Mouse (Mus musculus) forebrain, embryonic 12.5 days (tissue): ENCODE measurements around the gene Mn1. TPM values are rescaled to one million over a fixed set of nuclear protein-coding genes. Genes with fewer than 3 reads are reported as not detected.

Experiments used
- ATAC-seq: fragments of 200-750 bp; cut with Nextera tagmentation; 2 replicates; pipeline ENCODE4 v1.8.0; 2017; ENCODE audit warnings: moderate TSS enrichment; ENCODE audit not compliant: low FRiP score
- H3K27ac ChIP-seq: fragments of 300-500 bp; sonication (generic); 2 replicates; pipeline ENCODE4 v1.5.1; 2016; ENCODE audit warnings: mild to moderate bottlenecking
- H3K27me3 ChIP-seq: fragments of 300-500 bp; sonication (generic); 2 replicates; pipeline ENCODE4 v1.6.1; 2016; ENCODE audit warnings: mild to moderate bottlenecking
- H3K36me3 ChIP-seq: fragments of 300-500 bp; sonication (generic); replicated peaks from 2 replicates; pipeline ENCODE4 v1.6.1; 2016; ENCODE audit warnings: mild to moderate bottlenecking
- H3K4me1 ChIP-seq: fragments of 300-500 bp; sonication (generic); 2 replicates; pipeline ENCODE4 v1.6.1; 2016
- H3K4me2 ChIP-seq: fragments of 300-500 bp; sonication (generic); 2 replicates; pipeline ENCODE4 v1.6.1; 2016; ENCODE audit warnings: mild to moderate bottlenecking, moderate library complexity
- H3K4me3 ChIP-seq: fragments of 300-500 bp; sonication (generic); replicated peaks from 2 replicates; pipeline ENCODE4 v1.5.1; 2016; ENCODE audit warnings: mild to moderate bottlenecking
- H3K9ac ChIP-seq: fragments of 300-500 bp; sonication (generic); 2 replicates; pipeline ENCODE4 v1.6.1; 2016; ENCODE audit warnings: mild to moderate bottlenecking
- H3K9me3 ChIP-seq: fragments of 300-500 bp; sonication (generic); 2 replicates; pipeline ENCODE4 v1.6.1; 2016
- WGBS: fragments of 180-500 bp; shearing (Covaris S2); methylation state at CpG from one replicate; pipeline ENCODE4 v1.1.7; 2016; 5-methylcytosine and 5-hydroxymethylcytosine counted together
- polyA plus RNA-seq: library from polyadenylated mRNA; unstranded; fragments of >200 nt; fragmentation: Nextera tagmentation; extraction: Ambion mirVana; gene quantifications from 2 replicates; pipeline ENCODE4 v1.2.1, GENCODE M21; 2016

The Mn1 gene
- 55.8 and 62.6 TPM in 2 replicates for polyA plus RNA-seq

DNA sequence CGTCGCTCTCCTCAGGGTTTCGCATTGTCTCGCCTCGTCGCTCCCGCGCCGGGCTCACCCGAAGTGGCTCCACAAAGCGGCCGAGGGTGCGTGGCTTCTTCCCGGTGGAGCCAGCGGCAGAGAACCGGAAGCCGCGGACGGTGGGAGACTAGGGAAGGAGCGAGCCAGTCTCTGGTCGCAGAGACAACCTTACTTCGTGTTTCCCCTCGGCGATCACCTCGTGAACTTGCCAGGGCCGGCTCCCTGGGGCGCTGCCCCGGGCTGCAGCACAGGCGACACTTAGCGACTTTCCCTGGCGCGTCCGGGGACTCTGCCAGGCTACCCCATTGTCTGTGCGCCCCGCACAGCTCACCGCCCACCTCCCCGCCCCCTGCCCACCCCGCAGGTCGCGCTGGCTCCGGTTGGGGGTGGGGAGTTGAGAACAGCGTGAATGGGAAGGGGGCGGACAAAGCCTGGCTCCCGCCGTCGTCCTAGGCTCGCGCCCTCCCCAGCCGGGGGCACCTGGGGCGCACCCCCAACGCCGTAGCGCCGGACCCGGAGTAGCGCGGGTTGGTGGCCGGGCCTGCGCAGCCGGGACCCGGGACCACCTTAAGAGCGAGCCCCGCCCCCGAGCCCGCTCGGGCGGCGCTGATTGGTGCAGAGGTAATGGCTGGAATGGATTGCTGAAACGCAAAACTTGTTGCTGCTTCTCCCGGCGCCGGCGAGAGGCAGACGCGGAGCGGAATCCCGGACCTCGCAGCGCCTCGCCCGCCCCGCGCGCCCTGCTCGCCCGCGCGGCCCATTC lies at the start of gene Mn1:
Mn1 (plus strand) TSS at position 772 of the 784 bp plus-strand sequence.
- Histone ChIP-seq H3K9ac (peak within 1 kb of the TSS; percentile 100), H3K9me3 (no peaks in the 10 kb centered on the region), H3K4me2 (peak within 1 kb of the TSS; percentile 98), H3K27ac (peak within 1 kb of the TSS; percentile 98), H3K27me3 (peaks cover 9% of the 10 kb centered on the region; the same call in 1 of the 2 replicates), H3K4me1 (peaks cover 63% of the 10 kb centered on the region), H3K36me3 (peaks cover 36% of the 10 kb centered on the region), H3K4me3 (peak within 1 kb of the TSS; percentile 98)
- peak; percentile 95 for ATAC-seq
- WGBS = under 1% methylated on average over 86 of the region's 88 CpGs

DNA sequence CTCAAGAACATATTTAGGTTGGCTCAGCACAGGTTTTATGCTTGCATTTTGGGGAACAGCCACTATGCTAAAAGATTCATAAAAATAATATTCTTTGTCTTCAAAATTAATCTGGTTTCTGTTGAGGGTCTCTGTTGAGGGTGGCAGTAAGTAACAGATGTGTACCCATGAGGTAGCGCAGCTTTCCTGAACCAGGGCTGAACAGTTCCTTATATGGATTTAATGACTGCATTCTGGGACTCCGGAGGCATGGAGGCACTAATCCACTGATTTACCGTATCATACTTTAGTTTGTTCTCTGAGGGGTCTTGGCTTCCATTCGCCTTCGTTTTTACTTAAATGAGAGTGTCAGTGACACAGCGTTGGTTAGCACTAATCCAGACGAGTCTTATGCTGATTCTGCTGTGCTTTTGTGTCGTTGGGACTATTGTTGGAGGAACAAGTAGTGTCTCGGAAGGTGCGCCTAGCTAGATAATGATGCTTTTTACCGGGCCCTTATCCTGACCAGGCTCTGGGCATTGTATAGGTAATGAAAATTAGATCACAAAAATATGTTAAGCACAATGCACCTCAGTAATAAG lies 49.1 kb upstream of the Mn1 start:
- ATAC-seq = no peak
- H3K4me1 ChIP-seq = peaks cover 39% of the 10 kb centered on the region
- H3K27me3 ChIP-seq = no peaks in the 10 kb centered on the region
- no peak overlapping the region for H3K4me3 ChIP-seq
- whole genome bisulfite sequencing = 40% methylated on average over 11 of the region's 11 CpGs
- no peak overlapping the region for H3K4me2 ChIP-seq
- H3K27ac ChIP-seq = peak overlapping the region; percentile 90
- H3K9me3 ChIP-seq = no peaks in the 10 kb centered on the region
- H3K9ac ChIP-seq = peak overlapping the region; percentile 7; the same call in 1 of the 2 replicates
- peaks cover 48% of the 10 kb centered on the region for H3K36me3 ChIP-seq

DNA sequence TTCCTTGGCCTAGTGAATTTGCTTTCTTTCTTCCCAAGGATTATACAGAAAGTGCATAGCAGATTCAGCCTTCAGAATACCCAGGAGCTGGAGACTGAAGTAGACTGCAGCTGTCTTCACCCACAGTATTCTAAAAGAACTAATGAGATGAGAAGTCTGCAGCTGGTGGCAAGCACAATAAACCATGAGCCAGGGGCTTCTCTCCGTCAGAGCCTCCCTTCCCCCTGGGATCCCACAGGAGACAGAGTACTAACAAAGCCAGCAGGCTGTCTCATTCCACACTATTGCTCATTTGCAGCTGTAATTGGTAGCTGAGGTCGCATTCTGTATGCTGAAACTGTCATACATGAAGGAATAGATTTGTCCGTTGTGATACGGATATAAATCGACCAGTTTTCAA lies 48.6 kb upstream of the Mn1 start:
- WGBS = 39% methylated on average over 5 of the region's 5 CpGs
- H3K9ac ChIP-seq = 0 out of 2 replicates have a peak overlapping the region, but pooled peaks have one; percentile 7

DNA sequence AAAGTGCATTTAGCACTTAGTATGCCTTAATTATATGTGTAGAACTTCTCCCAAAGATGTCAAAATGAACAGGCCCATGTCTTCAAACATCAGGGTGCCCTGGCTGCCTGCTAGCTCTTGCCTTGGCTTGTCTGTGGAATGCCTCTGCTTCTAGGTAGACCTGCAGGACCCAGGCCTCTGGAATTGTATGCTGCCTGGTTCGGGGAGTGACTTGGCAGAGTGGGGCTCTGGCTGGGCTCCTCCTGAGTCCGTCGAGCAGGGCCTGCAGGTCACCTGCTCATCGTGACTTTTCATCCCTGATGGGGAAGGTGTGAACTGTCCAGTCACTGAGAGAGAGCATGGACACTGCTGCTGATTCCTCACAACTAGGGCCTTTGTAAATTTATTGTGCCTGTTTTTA lies 41.5 kb upstream of the Mn1 start:
- Histone ChIP-seq H3K4me3 (no peak overlapping the region), H3K9ac (no peak overlapping the region), H3K4me2 (no peak overlapping the region), H3K4me1 (no peaks in the 10 kb centered on the region), H3K27ac (no peak overlapping the region), H3K9me3 (no peaks in the 10 kb centered on the region), H3K36me3 (peaks cover 81% of the 10 kb centered on the region), H3K27me3 (no peaks in the 10 kb centered on the region)
- WGBS = 96% methylated on average over 4 of the region's 4 CpGs
- no peak for ATAC-seq

More for the DNA sequence above, 48.6 kb upstream of the Mn1 start:
- H3K4me2 ChIP-seq = no peak overlapping the region
- H3K9me3 ChIP-seq = no peaks in the 10 kb centered on the region
- no peaks in the 10 kb centered on the region for H3K27me3 ChIP-seq
- H3K36me3 ChIP-seq = peaks cover 50% of the 10 kb centered on the region
- peak; percentile 80 for ATAC-seq
- H3K4me1 ChIP-seq = peaks cover 39% of the 10 kb centered on the region
- peak overlapping the region; percentile 90 for H3K27ac ChIP-seq
- H3K4me3 ChIP-seq = no peak overlapping the region

DNA sequence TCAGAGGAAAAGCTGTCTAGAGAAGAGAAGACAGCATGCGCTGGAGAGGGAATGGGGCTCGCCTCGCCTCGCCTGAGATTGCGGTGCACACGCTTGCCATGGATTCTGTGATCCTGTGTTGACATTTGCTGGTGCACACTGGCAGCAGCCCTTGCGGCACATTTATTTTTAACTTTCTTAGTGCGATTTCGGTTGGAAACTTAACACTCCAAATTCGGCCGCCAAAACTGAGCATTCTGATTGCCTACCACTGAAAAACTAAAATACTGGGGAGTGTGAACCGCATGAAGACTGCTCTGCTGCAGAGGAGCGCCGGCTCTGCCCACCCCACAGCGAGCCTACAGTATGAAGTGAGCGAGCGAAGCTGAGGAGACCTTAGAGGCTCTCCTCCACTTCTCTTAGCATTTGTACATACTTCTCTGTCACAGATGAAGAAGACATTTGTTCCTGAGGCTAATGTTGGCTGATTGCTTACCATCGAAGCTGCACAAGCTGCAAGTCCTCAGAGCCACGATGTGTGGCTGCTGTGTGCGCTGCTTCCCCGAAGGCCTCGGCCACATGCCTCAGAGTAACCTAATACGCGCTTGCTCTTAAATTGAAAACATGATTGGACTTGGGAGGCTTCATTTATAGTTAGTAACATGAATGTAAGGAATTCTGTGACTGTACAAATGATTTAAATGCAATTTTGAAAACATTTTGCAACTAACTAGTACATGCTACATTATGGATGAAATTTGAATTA lies 40.7 kb upstream of the Mn1 start:
- no peak overlapping the region for H3K27ac ChIP-seq
- no peak for ATAC-seq

DNA sequence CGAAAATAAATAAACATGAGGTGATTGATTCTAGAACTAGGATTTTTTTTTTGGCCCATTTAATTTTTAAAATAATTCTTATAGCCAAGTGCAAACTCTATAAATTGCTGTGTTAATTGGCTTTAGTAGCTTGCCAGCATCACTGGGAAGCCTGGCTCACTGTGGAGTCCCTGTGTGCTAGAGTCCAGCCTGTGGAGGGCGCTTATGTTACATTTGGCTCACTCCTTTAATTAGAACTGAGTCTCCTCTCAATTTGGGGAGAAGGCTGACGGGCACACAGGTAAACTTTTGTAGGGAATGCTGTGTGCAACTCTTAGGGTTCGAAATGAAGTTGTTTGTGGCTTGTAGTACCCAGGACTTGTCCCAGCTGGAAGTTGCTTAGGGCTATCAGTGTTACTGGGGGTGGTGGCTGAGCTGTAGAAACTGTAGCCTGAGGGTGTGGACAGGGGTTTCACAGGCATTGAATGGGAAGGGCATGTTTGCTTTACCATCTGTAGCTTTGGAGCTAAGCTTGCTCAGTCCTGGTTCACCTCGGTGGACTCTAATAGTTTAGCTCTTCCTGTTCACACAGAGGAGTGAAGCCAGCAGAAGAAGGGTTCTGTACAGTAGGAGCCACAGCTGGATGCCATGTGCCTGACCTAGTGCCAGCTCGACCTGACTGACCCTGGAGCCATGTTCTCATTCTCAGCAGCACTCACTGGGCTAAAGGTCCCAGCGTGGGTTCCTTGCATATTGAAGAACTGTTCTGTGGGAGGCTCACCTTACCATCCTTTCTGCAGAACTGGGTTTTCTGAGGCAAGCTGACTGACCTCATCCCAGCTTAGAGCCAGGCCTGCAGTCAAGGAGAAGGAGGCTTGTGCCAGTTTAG lies 38.8 kb upstream of the Mn1 start:
- no peak overlapping the region for H3K27ac ChIP-seq
- H3K9me3 ChIP-seq = no peaks in the 10 kb centered on the region
- H3K9ac ChIP-seq = no peak overlapping the region
- H3K36me3 ChIP-seq = peaks cover 77% of the 10 kb centered on the region
- no peak for ATAC-seq
- H3K4me1 ChIP-seq = no peaks in the 10 kb centered on the region
- H3K27me3 ChIP-seq = no peaks in the 10 kb centered on the region
- 79% methylated on average over 7 of the region's 7 CpGs for WGBS
- no peak overlapping the region for H3K4me2 ChIP-seq
- no peak overlapping the region for H3K4me3 ChIP-seq

More for the DNA sequence above, 40.7 kb upstream of the Mn1 start:
- WGBS = 89% methylated on average over 24 of the region's 24 CpGs
- no peak overlapping the region for H3K4me3 ChIP-seq
- H3K4me1 ChIP-seq = no peaks in the 10 kb centered on the region
- peaks cover 81% of the 10 kb centered on the region for H3K36me3 ChIP-seq
- H3K27me3 ChIP-seq = no peaks in the 10 kb centered on the region
- H3K4me2 ChIP-seq = no peak overlapping the region
- H3K9me3 ChIP-seq = no peaks in the 10 kb centered on the region
- no peak overlapping the region for H3K9ac ChIP-seq

DNA sequence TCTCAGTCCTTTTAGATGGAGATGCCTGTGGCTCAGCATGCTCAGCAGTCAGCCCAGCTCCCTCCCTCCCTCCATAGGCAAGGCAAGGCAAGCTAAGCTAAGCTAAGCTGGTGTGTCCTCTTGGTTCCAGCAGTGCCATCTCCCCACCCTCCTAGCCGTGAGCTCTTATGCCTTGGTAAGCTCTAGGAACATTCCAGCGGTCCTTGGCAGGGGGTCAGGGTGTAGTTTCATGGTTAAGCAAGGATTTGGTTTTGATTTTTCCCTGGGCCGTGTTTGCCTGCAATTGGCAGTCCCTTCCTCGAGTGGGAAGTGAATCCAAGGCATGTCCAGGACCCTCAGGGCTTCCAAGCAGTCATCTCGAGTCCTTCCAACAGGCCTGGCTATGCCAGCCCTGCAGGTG lies 33.8 kb upstream of the Mn1 start:
- no peak overlapping the region for H3K27ac ChIP-seq
- H3K4me3 ChIP-seq = no peak overlapping the region
- WGBS = 83% methylated on average over 5 of the region's 5 CpGs
- peaks cover 84% of the 10 kb centered on the region for H3K36me3 ChIP-seq
- no peak overlapping the region for H3K9ac ChIP-seq
- H3K27me3 ChIP-seq = no peaks in the 10 kb centered on the region
- H3K4me1 ChIP-seq = no peaks in the 10 kb centered on the region
- no peak overlapping the region for H3K4me2 ChIP-seq
- H3K9me3 ChIP-seq = no peaks in the 10 kb centered on the region
- no peak for ATAC-seq

DNA sequence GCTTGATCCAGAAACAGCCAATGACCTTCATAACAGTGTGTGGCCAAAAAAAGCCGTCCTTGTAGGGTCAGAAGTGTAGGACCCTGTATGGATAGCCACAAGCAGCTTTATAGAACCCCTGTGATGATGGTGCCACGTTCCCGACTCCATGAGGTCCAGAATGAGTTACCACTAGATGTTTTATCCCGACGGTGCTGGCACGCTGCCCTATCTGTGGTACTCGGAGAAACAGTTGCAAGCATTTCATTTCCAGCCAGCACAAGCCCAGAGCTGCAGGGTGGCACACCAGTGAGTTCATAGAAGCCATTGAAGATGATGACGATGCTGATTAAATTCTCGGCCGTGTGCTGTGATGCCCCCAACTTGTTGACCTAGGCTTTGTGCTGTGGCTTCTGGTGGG lies 26.3 kb upstream of the Mn1 start:
- Histone ChIP-seq H3K27ac (no peak overlapping the region), H3K4me3 (no peak overlapping the region), H3K9ac (no peak overlapping the region), H3K36me3 (peaks cover 33% of the 10 kb centered on the region), H3K9me3 (no peaks in the 10 kb centered on the region), H3K27me3 (peaks cover 7% of the 10 kb centered on the region), H3K4me2 (no peak overlapping the region), H3K4me1 (peaks cover 36% of the 10 kb centered on the region)
- no peak for ATAC-seq
- WGBS = 83% methylated on average over 10 of the region's 10 CpGs

DNA sequence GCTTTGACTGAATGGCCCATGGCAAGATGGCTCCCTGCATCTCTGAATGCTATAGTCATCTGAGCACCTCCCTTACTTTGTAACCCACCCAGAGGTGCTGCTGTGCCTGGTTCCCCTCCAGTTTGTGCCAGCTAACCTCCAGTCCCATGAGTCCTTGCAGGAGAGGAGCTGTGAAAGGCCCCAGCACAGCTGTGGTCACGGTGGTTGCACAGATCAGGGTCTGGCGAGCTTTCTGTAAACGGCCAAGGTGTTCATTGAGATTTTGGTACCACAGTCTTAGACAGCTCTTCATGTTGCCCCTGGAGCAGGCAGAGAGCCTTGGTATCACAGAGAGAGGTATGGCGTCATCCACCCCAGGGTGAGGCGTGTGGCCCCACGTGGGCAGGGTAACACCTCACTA lies 25.7 kb upstream of the Mn1 start:
- H3K27ac ChIP-seq = no peak overlapping the region
- H3K9me3 ChIP-seq = no peaks in the 10 kb centered on the region
- peaks cover 42% of the 10 kb centered on the region for H3K4me1 ChIP-seq
- H3K9ac ChIP-seq = no peak overlapping the region
- H3K36me3 ChIP-seq = peaks cover 29% of the 10 kb centered on the region
- H3K4me2 ChIP-seq = no peak overlapping the region
- peaks cover 7% of the 10 kb centered on the region for H3K27me3 ChIP-seq
- WGBS = 93% methylated on average over 6 of the region's 6 CpGs
- H3K4me3 ChIP-seq = no peak overlapping the region
- no peak for ATAC-seq

DNA sequence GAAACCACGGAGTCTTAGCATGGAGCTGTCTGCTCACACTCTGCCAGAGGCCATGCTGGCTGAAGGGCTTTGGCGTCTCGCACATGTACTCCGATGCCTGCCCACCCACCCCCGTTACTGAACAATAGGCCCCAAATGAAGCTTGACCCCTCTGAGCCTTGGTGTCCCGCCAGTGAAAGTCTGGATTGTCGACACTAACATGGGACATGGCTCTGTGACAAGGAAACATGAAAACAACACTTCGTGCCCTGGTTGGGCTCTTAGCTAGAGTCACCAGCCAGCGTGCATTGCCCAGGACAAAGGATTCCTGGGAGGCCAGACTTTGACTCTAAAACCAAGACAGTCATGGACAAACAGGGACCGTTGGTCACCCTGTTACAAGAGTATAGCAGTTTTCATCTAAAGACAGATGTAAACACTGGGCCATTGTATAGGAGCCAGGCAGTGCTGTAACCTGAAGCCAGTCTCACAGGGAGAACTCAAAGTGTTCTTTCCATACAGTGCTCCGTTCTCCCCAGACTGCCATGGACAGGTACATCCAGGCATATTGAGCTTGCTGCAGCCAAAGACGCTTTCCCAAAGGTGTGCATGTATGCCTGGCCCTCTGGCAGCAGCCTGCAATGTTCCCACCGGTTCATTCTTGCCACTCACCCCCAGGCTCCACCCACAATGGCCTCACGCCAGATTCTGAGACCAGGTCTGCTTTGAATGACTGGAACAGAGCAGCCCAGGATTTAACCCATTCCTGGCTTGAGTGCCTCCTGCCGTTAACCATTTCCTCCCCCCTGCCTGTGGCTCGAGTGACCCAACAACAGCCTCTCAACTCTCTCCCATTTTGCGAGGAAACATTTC lies 23.6 kb upstream of the Mn1 start:
- Histone ChIP-seq H3K9me3 (no peaks in the 10 kb centered on the region), H3K27me3 (peaks cover 9% of the 10 kb centered on the region), H3K4me2 (peak overlapping the region; percentile 50), H3K4me1 (peaks cover 48% of the 10 kb centered on the region), H3K9ac (peak overlapping the region; percentile 1), H3K4me3 (peak overlapping the region; percentile 21), H3K27ac (peak overlapping the region; percentile 73), H3K36me3 (peaks cover 9% of the 10 kb centered on the region; the same call in 1 of the 2 replicates)
- ATAC-seq = peak; percentile 86
- 3% methylated on average over 17 of the region's 17 CpGs for WGBS
